Mouse (Mus musculus) embryo, embryonic 10.5 days (tissue): ENCODE measurements around the gene Celf2.

Experiments
- DNase-seq: peaks from one replicate; pipeline ENCODE4 v3.0.0-alpha.2; 2015; ENCODE audit warnings: low spot score

The Celf2 gene

DNA sequence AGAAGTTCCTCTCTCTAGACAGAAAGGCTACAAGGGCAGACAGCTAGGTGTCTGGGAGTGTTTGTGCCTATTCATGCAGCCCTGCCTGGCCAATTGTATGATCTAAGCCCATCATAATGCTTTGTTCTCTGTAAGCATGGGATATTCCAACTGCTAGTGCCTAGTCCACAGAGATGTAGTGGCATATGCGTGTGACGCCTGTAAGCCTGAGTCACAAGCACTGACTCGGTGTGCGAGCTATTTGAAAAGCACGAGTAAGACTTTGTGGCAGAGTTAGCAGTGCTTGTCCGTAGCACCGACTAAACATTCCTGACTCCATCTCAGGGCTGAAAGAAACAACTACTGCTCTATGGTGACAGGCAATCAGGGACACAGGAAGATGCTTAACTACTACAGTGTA, 960.1 kb downstream of the Celf2 start:
- DNase-seq: no peak

DNA sequence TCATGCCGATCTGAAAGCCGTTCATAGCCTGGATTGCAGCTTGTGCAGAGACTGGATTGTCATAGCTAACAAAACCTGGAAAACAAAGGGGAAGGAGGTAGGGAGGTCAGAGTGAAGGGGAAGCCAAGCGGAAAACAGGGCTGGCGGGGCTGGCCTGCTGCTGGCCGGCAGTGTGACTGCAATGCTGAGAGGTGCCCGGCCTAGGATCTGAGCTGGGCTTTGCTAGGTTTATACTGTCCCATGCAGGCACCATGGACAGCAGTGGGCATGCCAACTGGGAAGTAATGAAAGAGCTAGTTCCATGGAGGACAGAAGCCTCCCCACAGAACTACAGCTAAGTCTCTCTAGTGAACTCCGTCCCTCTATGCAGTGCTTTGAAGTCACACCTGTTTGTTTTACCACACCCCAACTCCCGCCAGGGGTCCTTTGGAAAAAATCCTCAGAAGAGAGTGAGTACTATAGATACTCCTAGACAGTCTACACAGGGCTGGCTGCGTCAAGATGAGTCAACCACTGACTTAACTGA, 962.2 kb downstream of the Celf2 start:
- DNase-seq: peak; percentile 68

DNA sequence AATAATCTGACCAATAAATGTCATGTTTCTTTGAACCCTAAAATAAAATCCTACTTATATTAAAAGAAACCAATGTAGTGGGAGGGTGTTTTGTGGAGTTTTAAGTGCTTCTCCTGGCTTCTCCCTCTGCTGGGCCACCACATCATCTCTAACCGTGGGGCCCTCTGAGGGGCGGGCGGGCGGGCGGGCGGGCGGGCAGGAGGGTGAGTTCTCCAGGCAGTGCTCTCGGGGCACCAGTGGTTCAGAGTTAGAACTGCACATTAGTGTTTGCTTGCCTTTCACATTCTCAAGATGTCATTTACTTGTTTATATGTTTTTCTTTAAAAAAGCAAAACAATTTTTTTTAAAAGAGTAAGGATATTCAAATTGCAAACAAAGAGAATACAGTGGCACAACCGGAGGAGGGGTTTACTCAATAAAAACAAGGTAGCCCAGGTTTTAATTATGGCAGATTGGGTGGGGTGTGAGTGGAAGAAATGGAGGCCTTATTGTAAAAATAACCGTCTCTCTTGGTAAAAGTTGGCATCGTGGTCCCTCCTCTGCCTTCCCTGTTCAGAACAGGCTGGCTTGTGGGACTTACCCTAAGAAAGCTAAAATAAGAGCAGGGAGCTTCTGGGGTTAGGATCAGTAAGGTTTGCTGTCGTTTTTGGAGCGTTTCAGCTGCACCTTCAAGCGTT, 962.8 kb downstream of the Celf2 start:
- DNase-seq: no peak

DNA sequence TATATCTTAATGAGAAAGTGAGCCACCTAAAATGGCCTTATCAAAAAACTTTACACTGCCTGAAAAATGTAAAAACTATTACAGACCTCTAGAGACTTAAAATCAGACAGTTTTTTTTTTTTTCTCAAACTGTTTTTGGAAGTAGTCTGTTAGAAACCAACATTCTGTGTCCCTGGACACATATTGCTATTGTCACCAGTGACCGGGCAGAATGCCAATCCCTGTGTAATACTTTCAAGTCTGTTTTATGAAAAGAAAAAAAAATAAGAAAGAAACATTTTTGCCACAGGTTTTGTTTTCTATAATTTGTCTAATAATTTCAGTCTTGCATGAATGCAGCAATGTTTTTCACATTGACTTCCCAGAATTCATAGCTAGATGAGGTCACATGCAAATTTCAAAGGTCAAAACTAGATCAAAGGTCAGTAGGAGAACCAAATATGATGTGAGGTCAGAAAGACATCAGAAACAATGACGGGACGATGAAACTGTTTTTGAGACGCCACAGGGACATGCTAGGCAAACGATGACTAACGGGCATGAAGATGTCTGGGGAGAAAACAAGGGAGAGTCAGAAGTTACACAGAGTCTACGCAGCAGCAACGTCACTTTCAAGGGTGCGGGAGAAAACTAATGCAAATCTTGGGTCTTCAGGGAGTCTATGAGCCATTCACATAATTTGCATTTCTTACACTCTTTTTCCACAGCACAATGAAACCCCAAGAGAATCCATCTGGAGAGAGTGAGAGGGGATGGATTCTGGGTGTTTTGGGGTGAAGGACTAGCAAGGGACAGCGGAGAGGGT, 964.0 kb downstream of the Celf2 start:
- DNase-seq: peak; percentile 28

DNA sequence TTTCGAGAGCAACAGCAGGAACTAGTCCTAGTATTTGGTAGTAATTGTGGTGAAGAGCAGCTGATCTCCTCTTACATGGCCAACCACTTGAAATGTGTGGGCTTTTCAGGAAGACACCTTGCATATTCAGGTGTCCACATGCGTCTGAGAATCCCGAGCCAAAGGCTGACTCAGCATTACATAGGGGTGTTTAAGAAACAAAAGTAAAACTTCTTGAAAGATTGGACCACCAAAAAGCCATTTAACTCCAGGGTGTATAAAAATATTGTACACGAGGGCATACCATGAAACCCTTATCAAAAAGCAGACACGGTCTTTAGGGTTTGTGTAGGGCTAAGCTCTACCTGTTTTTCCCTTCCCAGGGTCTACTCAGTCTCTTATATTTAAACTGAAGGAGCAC, 965.7 kb downstream of the Celf2 start:
- no peak for DNase-seq

DNA sequence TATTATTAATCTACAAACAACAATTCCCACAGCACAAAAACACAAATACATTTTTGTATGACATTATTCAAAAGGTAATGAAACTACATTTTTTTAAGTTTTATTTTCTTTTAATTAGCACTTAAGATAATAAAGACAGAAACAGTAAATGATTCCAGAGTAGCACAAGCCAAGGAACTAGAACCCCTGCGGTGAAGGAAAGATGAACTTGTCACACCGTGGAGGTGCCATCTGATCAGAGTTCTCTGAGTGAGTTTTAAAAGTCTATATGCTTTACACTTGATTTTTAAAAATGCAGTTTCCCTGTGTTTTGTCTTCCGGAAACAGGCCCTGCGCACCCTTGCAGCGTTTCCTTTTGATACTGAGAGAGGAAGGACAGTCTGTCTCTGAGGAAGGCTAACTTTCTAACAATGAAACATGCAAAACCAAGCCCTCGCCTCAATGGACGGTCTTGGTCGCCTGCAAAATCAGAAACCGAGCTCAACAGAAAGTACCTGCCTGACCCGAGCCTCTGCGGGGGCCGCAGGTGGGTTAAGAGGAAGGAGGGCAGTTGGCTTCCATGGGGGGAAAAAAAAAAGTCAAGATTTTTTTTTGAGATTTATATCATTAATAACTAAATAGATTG, 966.7 kb downstream of the Celf2 start:
- DNase-seq: no peak

DNA sequence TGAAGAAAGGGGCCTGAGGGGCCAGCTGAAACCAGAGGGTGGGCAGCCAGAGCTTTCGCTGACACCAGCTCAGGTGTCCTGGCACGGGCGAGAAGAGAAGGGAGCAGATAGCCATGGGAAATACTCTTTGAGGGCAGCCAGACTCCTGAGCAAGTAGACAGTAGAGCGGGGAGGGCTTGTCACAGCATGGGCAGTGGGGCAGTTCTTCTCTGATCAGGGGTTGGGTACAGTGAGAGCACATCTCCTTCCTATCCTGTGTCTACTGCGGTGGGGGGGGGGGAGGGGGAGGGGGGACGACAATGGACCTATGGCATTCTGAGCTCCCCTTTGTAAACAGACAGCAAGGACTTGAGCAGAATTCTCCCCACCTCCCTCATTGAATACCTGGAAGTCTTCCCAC, 968.5 kb downstream of the Celf2 start:
- no peak for DNase-seq

DNA sequence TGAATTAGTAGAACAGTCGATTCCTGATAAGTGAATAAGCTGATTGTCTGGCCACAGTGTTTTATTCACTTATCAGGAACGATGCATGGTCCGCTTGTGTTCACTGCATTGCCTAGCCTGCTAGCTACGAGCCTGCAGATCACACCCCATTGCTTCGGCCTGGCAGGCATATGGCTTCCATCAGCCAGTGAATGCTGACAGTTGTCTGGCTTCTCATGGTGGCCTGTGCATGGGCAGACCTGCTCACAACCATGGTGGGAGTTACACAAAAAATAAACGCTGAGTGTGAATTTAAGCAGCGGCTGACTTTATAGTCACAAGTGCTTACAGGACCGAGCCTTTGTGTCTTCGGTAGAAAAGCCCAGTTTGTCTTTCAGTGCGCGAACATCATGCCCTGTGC, 969.3 kb downstream of the Celf2 start:
- DNase-seq: peak; percentile 26

DNA sequence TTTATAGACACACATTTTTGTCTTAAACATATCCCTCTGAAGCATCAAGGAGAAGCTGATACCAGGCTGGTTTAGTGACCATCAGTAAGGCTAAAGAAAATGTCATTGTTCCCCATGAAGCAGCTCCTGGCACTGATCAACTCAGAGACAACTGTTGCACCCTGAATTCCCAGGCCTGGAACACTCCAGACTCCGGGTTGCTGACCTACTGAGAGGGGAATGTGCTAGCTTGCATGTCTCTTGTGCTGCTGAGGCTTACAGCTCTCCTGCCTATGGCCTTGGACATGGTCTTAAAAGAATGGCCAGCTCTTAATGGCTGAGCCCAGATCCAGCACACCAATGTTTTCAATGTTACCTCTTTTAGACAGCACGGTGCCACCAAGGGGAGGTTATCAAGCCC, 970.9 kb downstream of the Celf2 start:
- DNase-seq: no peak

DNA sequence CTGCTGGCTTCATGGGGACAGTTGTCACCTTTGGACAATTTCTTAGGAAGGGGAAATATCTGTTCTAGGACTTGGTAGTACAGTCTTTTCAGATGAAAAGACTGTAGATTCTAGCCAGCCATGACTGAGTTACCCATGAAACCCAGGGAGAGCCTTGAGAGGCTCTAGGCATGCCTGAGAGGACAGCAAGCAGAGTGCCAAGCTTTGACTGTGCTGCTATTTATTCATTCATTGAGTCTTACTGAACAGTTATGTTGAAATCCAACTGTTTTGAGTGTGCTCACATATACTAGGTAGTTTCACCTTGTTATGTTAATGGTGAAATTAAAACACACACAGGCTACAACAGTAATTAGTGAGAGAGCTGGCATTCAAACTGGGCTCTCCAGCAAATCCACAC, 971.3 kb downstream of the Celf2 start:
- no peak for DNase-seq

DNA sequence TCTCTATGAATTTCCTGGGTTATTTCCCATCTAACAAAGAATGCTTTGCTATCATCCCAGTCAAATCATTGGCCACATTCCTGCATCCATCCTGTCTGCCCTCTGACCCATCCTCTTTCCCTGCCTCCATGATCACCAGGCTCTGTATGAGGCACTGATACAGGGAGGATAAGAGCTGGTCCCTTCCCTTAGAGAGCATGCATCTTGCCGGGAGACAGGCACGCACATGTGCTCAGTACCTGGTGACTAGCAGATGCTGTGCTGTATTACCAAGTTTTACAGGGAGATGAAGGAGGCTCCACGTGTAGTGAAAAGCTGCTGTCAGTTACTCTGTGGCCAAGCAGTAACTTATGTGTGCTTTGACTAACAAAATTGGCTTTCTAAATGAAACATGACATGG, 972.0 kb downstream of the Celf2 start:
- DNase-seq: no peak

DNA sequence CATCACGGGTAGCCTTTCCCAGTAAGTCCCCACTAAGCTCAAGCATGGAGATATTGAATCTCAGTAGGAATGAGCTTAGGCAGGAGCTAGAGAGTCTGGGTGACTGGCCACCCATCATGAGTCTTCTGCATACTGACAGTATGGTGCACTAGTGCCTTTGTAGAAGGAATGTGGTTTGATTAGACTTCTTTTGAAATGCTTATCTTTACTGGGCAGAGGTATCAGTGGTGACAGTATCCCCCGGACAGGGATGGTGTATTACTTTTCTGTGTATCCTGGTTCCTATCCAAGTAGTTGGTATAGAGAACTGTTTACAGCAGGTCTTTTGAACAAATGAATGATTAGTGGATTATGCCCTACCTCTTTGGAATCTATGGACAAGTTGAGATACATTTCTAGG, 973.0 kb downstream of the Celf2 start:
- DNase-seq: no peak

DNA sequence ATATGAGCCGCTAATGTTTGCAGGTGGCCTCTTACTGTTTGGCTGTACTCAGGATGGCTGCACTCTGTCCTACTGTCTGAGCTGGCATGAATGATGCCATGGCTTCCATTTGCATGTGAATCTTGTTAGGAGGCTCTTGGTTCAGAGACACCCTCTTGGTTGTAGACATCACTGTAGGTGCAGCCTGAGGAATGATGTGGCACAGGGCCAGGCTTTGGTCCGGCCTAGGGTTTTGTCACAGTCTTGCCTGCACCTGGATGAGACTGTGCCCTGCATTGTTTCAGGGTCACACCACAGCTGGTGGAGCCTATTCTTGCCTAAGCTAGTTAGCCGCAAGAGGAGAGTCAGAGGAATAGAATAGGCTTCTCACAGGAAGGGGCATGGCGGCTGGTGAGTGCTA, 977.0 kb downstream of the Celf2 start:
- DNase-seq: no peak

DNA sequence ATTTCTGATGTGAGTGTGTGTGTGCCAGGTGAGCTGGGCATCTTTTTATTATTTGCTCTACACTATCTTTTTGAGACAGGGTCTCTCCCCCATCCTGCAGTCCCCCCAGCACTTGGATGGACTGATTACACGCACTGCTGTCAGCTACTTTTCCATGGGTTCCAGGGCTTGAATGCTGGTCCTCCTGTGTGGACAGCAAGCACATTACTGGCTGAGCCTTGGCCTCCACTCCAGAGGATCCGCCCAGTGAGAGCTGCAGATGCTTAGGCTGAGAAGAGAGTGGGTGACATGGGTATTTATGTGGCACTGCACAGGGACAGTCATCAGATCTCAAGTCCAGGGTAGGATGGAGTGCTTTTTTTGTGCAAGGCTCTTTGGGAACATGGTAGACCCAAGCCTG, 981.3 kb downstream of the Celf2 start:
- no peak for DNase-seq

DNA sequence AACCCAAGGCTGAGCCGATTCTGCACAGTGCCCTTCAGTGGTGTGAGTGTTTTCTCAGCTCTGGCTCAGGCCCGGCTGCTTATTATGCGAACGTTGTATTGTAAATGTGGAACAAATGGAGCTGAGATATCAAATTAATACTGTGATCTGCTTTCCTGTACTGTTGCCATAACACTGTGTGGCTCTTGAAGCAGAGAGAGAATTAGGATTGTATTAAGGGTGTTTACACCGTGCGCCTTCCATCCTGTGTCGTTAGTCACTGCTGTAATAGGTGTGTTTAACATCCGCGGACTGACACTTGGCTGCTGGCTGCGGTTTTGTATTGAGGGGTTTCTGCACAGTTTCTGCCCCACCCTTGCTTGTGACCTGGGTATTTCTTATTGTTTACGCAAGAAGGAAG, 982.5 kb downstream of the Celf2 start:
- no peak for DNase-seq

DNA sequence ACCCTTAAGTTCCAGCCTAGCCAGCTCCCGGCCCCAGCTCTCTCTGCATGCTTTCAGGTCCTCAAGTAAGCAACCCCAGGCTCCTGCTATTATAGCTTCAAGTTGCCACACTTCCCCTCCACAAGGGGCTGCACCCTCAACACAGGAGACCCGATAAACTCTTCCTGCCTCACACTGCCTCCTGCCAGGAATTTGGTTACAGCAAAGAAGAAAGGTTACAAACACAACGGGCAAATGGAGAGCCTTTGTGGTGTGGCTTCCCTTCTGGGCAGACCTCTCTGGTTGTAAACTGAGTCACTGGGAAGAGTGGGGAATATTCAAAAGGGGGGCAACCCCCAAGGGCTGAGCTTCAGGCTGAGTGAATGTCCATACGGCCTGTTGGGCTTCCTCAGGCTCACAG, 983.1 kb downstream of the Celf2 start:
- no peak for DNase-seq

DNA sequence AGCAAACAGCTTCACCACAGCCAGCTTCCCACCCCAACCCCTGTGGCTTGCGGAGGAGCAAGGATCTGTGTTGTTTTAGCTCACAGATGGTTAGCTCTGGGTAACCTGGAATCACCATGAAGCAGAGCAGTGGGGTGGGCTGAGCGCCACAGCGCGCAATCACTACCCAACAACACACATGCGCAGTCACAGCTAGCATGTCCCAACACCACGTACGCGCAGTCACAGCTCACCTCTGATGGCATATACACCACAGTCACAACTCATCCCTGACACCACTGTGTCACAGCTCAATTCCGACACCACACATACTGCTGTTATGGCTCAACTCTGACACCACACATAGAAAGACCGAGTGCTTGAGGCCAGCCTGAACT, 985.5 kb downstream of the Celf2 start:
- no peak for DNase-seq

DNA sequence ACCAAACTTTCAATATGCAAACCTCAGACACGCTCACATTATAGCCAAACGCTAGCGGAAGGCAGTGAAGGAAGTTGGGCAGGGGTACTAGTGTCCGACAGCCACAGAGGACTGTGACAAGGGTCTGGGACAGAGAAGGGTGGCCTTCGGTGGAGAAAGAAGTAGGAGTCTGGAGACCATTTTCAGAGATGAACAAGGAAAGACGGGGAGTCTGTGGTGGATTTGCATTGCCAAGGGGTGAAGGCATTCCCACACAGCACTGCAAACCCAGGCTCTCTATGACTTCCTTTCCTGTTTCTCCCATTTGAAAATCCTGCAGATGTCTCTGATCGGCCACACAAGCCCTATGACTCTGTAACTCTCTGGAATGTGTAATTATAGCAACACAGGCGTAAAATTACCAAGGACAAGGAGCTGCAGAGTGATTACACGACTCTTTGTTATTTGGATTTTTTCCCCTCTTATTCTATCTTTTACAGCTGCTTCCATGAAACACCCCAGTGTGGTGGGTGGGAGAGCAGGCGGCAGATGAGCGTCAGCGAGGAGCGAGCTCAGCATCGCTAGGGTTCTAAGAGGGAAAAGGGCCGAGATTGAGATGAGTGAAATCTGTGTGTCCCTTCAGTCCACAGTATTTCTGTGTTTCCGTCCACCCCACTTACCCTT, 986.0 kb downstream of the Celf2 start:
- DNase-seq: no peak

DNA sequence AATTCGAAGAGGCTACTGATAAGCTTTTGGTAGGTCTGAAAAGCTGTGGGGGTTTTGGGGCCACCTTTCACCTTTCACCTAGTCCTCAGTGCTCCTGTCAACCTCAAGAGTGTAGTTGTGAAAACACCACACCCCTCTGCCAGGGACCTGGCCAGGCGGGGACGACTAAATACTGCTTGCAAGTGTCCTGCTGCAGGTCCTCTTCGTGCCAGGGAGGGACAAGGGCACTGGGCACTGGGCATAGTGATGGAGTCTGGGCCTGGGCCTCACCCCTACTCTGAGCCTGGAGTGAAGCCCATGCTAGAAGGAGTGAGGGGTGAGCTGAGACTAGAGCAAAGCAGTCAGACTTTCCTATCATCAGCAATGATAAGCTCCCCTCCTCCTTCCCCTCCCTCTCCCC, 987.0 kb downstream of the Celf2 start:
- DNase-seq: no peak

DNA sequence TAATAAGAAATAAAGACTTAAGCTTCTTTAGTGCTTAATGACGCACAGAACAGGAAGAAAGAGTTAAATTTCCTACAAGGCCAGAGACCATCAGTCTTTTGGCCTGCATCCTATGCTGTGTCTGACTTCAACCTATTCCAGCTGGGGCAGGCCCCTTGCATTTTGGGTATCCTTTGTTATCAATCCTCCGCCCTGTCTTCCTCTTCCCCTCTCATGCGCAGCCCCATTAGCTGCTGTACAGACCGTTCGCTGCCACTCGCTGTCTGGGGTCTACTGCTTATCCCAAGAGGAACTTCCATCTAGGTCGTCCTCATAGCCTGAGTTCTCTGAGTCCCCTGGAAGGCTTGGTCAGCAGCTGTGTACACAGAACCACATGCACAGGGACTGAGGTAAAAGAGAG, 996.2 kb downstream of the Celf2 start:
- DNase-seq: no peak

DNA sequence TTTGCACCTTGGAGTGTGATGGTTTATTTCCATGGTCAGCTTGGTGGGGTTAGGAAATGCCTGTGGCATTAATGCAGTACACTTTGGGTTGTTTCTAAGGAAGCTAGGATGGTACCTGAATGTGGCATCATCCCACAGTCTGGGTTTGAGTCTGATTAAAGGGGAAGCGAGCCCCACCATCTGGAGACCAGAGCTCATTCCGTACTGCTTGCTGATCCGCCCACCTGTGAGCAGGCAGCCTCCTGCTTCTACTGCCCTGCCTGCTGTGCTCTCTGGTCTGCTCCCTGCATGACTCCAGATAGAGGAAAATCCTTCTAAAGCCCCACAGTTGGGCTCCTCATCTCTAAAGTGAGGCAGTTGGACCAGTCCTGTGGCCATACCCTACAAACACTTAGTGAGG, 1002.3 kb downstream of the Celf2 start:
- DNase-seq: no peak

DNA sequence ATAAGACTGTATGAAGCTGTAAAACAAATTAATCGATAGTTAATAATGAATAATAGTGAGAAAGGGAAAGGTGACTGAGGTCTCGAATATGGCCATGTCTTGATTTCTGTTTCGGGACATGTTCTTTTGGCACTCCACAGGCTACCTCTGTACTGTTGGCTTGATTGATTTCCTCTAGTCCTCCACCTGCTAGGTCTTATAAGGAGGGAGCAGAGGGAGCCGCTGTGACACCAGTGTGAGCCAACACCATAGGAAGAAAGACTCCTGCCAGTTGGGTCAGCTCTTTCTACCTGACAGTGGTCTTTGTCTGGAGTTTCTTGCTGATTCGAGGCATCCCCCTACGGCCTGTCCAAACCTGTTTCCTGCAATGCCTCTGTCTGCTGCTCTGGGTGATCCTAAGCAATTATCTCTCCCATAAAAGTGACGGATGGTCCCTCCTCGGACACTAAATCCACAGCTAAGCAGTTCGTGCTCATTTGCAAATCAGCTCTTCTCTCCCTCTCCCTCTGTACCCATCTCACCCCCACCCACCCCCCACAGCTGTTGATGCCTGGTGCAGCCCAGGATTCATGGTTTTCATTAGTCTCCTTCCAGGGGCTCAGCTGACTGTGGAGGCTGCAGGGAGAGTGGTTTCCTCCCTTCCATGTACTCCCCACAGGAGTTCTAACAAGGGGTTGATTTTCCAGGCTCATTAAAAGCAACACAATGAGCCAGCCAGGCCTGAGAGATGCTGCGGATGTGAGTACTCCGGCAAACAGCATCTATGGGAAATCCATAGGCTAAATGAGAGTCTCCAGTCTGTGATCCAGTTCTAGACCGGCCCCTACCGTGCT, 1003.2 kb downstream of the Celf2 start:
- peak; percentile 49 for DNase-seq
